Mouse (Mus musculus) embryonic facial prominence, embryonic 11.5 days (tissue): ENCODE results near the gene Igsf11. TPM values are rescaled to one million over a fixed set of nuclear protein-coding genes. Genes with fewer than 3 reads are reported as not detected.

Source experiments
- ATAC-seq: fragments of 200-750 bp; cut with Nextera tagmentation; replicated peaks from 2 replicates; pipeline ENCODE4 v1.8.0; 2017; ENCODE audit warnings: low read depth; ENCODE audit not compliant: insufficient number of reproducible peaks, low FRiP score, low TSS enrichment
- DNase-seq: peaks from one replicate; pipeline ENCODE4 v3.0.0-alpha.2; 2015; ENCODE audit warnings: low spot score
- H3K27ac ChIP-seq: fragments of 300-500 bp; sonication (generic); replicated peaks from 2 replicates; pipeline ENCODE4 v1.5.1; 2014; ENCODE audit warnings: mild to moderate bottlenecking, low read depth, low read length, control low read depth
- H3K27me3 ChIP-seq: fragments of 300-500 bp; sonication (generic); 2 replicates; pipeline ENCODE4 v1.6.1; 2014; ENCODE audit warnings: mild to moderate bottlenecking, low read length, moderate library complexity, mixed read lengths; ENCODE audit not compliant: control insufficient read depth, insufficient read depth
- H3K36me3 ChIP-seq: fragments of 300-500 bp; sonication (generic); replicated peaks from 2 replicates; pipeline ENCODE4 v1.6.1; 2014; ENCODE audit warnings: low read depth, mild to moderate bottlenecking, low read length, moderate library complexity, mixed read lengths; ENCODE audit not compliant: control insufficient read depth, insufficient read depth
- H3K4me1 ChIP-seq: fragments of 300-500 bp; sonication (generic); 2 replicates; pipeline ENCODE4 v1.6.1; 2014; ENCODE audit warnings: low read length, mixed read lengths; ENCODE audit not compliant: control insufficient read depth, insufficient read depth
- H3K4me2 ChIP-seq: fragments of 300-500 bp; sonication (generic); 2 replicates; pipeline ENCODE4 v1.6.1; 2014; ENCODE audit warnings: low read depth, mild to moderate bottlenecking, control low read depth, low read length, moderate library complexity
- H3K4me3 ChIP-seq: fragments of 300-500 bp; sonication (generic); 2 replicates; pipeline ENCODE4 v1.5.1; 2014; ENCODE audit warnings: low read depth, low read length, control low read depth
- H3K9ac ChIP-seq: fragments of 300-500 bp; sonication (generic); replicated peaks from 2 replicates; pipeline ENCODE4 v1.6.1; 2014; ENCODE audit warnings: mild to moderate bottlenecking, control low read depth, low read length
- H3K9me3 ChIP-seq: fragments of 300-500 bp; sonication (generic); replicated peaks from 2 replicates; pipeline ENCODE4 v1.6.1; 2016; ENCODE audit warnings: mild to moderate bottlenecking, low read length, inconsistent platforms, mixed read lengths; ENCODE audit not compliant: control insufficient read depth
- WGBS: fragments of 180-500 bp; shearing (Covaris S2); extraction: QIAGEN DNeasy Blood & Tissue Kit; methylation state at CpG from one replicate; pipeline ENCODE4 v1.1.7; 2014; 5-methylcytosine and 5-hydroxymethylcytosine counted together
- polyA plus RNA-seq: library from polyadenylated mRNA; unstranded; fragments of >200 nt; fragmentation: Nextera tagmentation; extraction: Ambion mirVana; gene quantifications from 2 replicates; pipeline ENCODE4 v1.2.1, GENCODE M21; 2014

Igsf11 gene
- polyA plus RNA-seq, 1 experiment from 2014 or later = 0.49 TPM

DNA sequence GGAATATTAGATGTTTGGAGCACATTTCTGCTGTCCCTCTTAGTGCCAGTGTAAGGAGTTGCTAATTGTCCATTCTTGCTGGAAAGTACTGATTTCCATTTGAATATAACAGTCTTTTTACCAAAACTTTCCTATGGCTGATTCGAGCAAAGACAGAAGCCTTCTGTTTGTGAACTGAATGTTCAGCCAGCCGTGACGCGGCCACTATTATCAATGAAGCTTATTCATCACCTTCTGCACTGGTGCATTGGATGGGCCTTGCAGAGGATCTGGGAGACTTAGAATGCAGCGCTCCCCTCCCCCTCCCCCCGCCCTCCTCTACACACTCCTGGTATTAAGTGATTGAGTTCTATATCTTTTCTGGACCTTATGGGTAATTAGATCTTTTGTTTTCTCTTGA, 48.8 kb downstream of the Igsf11 start:
- Histone ChIP-seq H3K27me3 (no peaks in the 10 kb centered on the region), H3K9me3 (no peaks in the 10 kb centered on the region), H3K36me3 (no peaks in the 10 kb centered on the region), H3K27ac (no peak overlapping the region), H3K4me2 (no peak overlapping the region), H3K4me3 (no peak overlapping the region), H3K4me1 (no peaks in the 10 kb centered on the region), H3K9ac (no peak overlapping the region)
- 41% methylated on average over 6 of the region's 6 CpGs for WGBS
- DNase-seq (no peak), ATAC-seq (peak; percentile 74; the same call in 1 of the 2 replicates)

GRCm38 (mm10) chr16:38943706-38944550, 51.5 kb downstream of the Igsf11 start:
- Histone ChIP-seq H3K4me2 (no peak overlapping the region), H3K4me3 (no peak overlapping the region), H3K4me1 (no peaks in the 10 kb centered on the region), H3K27ac (no peak overlapping the region), H3K9ac (no peak overlapping the region), H3K9me3 (no peaks in the 10 kb centered on the region), H3K27me3 (no peaks in the 10 kb centered on the region), H3K36me3 (no peaks in the 10 kb centered on the region)
- ATAC-seq (no peak), DNase-seq (no peak)
- 24% methylated on average over 5 of the region's 5 CpGs for WGBS

- no peaks in the 10 kb centered on the region for H3K9me3 ChIP-seq
- 58% methylated on average over 7 of the region's 7 CpGs for WGBS
- no peak overlapping the region for H3K9ac ChIP-seq
- H3K27me3 ChIP-seq = no peaks in the 10 kb centered on the region
- no peaks in the 10 kb centered on the region for H3K36me3 ChIP-seq
- no peak for ATAC-seq
- DNase-seq = no peak
- no peak overlapping the region for H3K27ac ChIP-seq
- H3K4me3 ChIP-seq = no peak overlapping the region
- H3K4me1 ChIP-seq = no peaks in the 10 kb centered on the region
- H3K4me2 ChIP-seq = no peak overlapping the region
Measured at GRCm38 (mm10) chr16:38945111-38945510, 52.6 kb downstream of the Igsf11 start.

GRCm38 (mm10) chr16:38945581-38945981, 53.1 kb downstream of the Igsf11 start:
- H3K4me3 ChIP-seq = no peak overlapping the region
- no peaks in the 10 kb centered on the region for H3K4me1 ChIP-seq

DNA sequence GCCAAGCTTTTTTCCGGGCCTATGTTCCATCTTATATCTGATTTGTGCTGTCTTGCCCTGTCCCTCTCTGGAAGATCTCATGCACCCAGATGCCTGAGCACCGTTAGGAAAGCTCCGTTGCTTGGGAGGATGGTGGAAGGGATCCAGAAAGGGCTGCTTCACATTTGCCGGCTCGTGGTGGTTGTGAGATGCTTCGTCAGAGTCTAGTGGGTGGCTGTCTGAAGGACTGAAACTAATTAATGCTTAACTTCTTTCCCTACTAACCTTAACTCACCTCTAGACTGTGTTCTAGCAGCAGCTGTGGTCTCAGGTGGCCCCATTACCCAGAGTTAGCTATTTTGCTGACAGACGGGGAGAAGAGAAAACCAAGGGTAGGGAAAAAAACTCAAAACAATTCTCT, 54.0 kb downstream of the Igsf11 start:
- ATAC-seq = no peak
- DNase-seq = no peak
- no peak overlapping the region for H3K4me2 ChIP-seq
- H3K27ac ChIP-seq = no peak overlapping the region
- no peaks in the 10 kb centered on the region for H3K4me1 ChIP-seq
- no peak overlapping the region for H3K9ac ChIP-seq
- no peaks in the 10 kb centered on the region for H3K9me3 ChIP-seq
- 60% methylated on average over 7 of the region's 7 CpGs for WGBS
- H3K27me3 ChIP-seq = no peaks in the 10 kb centered on the region
- no peaks in the 10 kb centered on the region for H3K36me3 ChIP-seq
- no peak overlapping the region for H3K4me3 ChIP-seq

More at GRCm38 (mm10) chr16:38945581-38945981, 53.1 kb downstream of the Igsf11 start:
- Histone ChIP-seq H3K36me3 (no peaks in the 10 kb centered on the region), H3K27ac (no peak overlapping the region), H3K9ac (no peak overlapping the region), H3K9me3 (no peaks in the 10 kb centered on the region), H3K27me3 (no peaks in the 10 kb centered on the region), H3K4me2 (no peak overlapping the region)
- DNase-seq (no peak), ATAC-seq (no peak)
- WGBS = 86% methylated on average over 10 of the region's 10 CpGs

GRCm38 (mm10) chr16:38947141-38947879, 54.8 kb downstream of the Igsf11 start:
- Histone ChIP-seq H3K9me3 (no peaks in the 10 kb centered on the region), H3K27me3 (no peaks in the 10 kb centered on the region), H3K4me1 (no peaks in the 10 kb centered on the region), H3K36me3 (no peaks in the 10 kb centered on the region), H3K4me2 (no peak overlapping the region), H3K9ac (no peak overlapping the region), H3K27ac (no peak overlapping the region), H3K4me3 (no peak overlapping the region)
- 73% methylated on average over 7 of the region's 7 CpGs for WGBS
- ATAC-seq (peak; percentile 52; the same call in 1 of the 2 replicates), DNase-seq (no peak)

- Histone ChIP-seq H3K36me3 (no peaks in the 10 kb centered on the region), H3K27me3 (no peaks in the 10 kb centered on the region), H3K9me3 (no peaks in the 10 kb centered on the region), H3K4me3 (no peak overlapping the region), H3K27ac (no peak overlapping the region), H3K4me1 (no peaks in the 10 kb centered on the region), H3K9ac (no peak overlapping the region), H3K4me2 (no peak overlapping the region)
- DNase-seq (no peak), ATAC-seq (no peak)
- WGBS = 90% methylated on average over 5 of the region's 5 CpGs
Measured at GRCm38 (mm10) chr16:38948441-38948840, 56.0 kb downstream of the Igsf11 start.

DNA sequence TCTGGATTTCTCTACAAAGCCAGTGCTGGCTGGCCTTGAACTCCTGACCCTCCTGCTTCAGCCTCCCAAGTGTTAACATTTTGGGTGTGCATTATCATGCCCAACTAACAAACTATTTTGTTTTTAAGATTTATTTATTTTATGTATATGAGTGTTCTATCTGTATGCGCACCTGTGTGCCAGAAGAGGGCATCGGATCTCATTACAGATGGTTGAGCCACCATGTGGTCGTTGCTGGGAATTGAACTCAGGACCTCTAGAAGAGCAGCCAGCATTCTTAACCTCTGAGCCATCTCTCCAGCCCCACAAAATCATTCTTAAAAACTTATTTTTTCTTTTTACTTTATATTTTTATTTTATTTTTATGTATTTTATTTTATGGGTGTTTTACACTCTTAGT, 60.4 kb downstream of the Igsf11 start:
- DNase-seq = no peak
- no peak overlapping the region for H3K4me2 ChIP-seq
- no peak overlapping the region for H3K4me3 ChIP-seq
- no peak overlapping the region for H3K9ac ChIP-seq
- H3K27ac ChIP-seq = no peak overlapping the region
- ATAC-seq = no peak
- WGBS = 95% methylated on average over 3 of the region's 3 CpGs
- no peaks in the 10 kb centered on the region for H3K9me3 ChIP-seq
- no peaks in the 10 kb centered on the region for H3K27me3 ChIP-seq
- no peaks in the 10 kb centered on the region for H3K4me1 ChIP-seq
- no peaks in the 10 kb centered on the region for H3K36me3 ChIP-seq
